Mouse (Mus musculus) Patski (cell line): ENCODE measurements around the gene Shb. TPM values are rescaled to one million over a fixed set of nuclear protein-coding genes. Genes with fewer than 3 reads are reported as not detected.
A peak's percentile ranks its signal among the peaks of the same experiment; 100 is the strongest.

Experiments
- ATAC-seq: fragments of 100-300 bp; one replicate; pipeline ENCODE4 v1.8.0; 2021
- CTCF ChIA-PET: fragments of 350-600 bp; sonication (Branson Sonifier 250); formaldehyde crosslinking; loops from one replicate; lab custom pipeline; 2022; ENCODE audit warnings: inconsistent platforms; lab: Charles Lee
- POLR2A ChIA-PET: fragments of 350-600 bp; sonication (Branson Sonifier 250); formaldehyde crosslinking; loops from one replicate; lab custom pipeline; 2022; ENCODE audit warnings: antibody characterized with exemption, inconsistent platforms; lab: Charles Lee
- DNase-seq: peaks from one replicate; pipeline ENCODE4 v3.0.0-alpha.2; 2011; ENCODE audit warnings: low read depth, low spot score
- H3K27me3 ChIP-seq: fragments of 371-371 bp; one replicate; pipeline ENCODE4 v1.5.1; 2021
- CTCF ChIP-seq: fragments of 100-300 bp; IDR thresholded peaks from one replicate; pipeline ENCODE4 v1.5.1; 2021
- in situ Hi-C: fragments of 300-500 bp; cut with MboI; formaldehyde crosslinking; loops from 3 replicates; pipeline ENCODE4 v1.11.1; 2018; ENCODE audit warnings: low pct_unique_long_range_greater_than_20kb, mixed read lengths
- polyA plus RNA-seq: library from polyadenylated mRNA; unstranded; gene quantifications from one replicate; pipeline ENCODE4 v1.2.3, GENCODE M21; 2021

Gene Shb
- polyA plus RNA-seq, 1 experiment from 2014 or later = 71.9 TPM

DNA sequence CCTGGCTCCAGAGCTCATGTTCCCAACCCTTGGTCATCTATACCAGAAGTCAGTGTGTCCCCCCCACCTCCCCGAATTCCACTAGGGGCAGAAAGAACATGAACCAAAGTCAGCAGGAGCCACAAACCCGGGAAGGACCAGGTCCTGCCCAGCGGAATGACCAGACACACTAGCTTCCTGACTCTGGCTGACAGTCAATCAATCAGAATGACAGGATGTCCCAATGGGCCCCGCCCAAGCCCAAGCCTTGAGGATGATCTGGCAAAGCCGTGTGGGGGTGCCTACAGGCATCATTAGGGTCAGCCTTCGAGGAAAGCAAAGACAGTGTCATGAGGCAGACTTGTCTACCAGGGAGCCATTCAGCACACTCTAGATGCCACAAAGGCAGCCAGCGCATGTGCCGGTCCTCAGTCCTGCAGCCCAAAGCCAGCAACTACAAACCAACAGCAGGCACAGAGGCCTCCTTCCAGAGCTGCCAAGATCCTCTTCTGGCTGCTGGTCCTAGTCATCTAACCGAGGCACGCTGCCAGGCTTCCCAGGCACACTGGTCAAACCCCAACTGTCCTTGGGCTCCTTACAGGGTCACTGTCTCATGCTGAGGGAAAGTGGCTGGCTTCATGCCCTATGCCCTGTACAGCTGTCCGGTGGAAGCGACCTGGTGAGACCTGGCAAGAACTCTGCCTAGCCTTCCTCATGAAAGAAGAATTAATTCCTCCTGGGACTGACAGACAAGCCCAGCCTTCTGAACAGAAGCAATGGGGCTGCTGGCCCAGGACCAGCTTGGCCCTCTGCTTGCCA lies 65.0 kb downstream of the Shb start:
- ATAC-seq = peak; percentile 27
- POLR2A ChIA-PET = interaction anchor here (0.7 kb wide), 1 partner anchor 24 kb away, joined by 3 read pairs; no protein-coding TSS in a partner anchor
- H3K27me3 ChIP-seq = no peaks in the 10 kb centered on the region
- TF ChIP-seq CTCF = no peak
- no peak for DNase-seq
- in situ Hi-C loops = no loop called here
- CTCF ChIA-PET = interaction anchor here (0.9 to 1.4 kb wide), 2 partner anchors 10 to 19 kb away, joined by 3 to 6 read pairs; no protein-coding TSS in a partner anchor

DNA sequence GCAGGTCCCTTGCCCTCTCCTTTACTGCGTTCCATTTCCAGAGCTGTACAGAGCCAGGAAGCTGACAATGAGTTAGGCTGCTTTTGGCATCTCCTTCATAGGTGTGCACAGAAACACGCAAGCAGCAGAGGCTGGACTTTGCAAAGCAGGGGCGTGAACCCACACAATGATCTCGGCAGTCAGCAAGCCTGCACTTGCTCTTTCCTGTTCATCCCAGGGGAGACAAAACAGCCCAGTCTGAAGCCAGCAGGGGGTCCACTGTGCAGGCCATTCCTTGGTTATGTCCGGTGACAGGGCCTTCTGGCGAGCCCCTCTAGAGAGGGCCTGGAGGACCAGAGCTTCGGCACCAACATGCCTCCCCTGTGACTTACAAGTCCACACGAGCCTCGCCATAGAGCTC lies 67.3 kb downstream of the Shb start:
- ChIA-PET POLR2A (interaction anchor here (0.6 kb wide), 1 partner anchor 38 kb away, joined by 3 read pairs; no protein-coding TSS in a partner anchor), CTCF (no interaction called here)
- in situ Hi-C loops = no loop called here
- DNase-seq (no peak), ATAC-seq (no peak)
- H3K27me3 ChIP-seq = no peaks in the 10 kb centered on the region
- no peak for TF ChIP-seq CTCF

DNA sequence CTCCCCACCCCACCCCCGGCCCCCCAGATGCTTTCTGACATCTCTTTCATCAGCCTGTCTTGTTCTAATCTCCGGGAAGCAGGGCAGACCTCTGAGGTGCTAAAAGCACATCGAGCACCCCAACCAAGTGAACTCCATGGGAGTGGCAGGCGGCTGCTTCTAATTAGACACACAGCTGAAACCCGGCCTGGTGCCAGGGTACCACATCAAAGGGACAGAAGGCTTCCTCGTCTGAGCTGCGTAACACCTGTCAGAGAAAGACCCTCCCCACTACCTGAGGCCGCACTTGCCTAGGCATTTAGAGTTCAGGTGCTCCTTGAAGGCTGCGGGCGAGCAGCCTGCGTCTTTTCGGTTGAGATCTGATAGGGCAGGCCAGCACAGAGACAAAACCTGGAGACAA lies 67.7 kb downstream of the Shb start:
- H3K27me3 ChIP-seq = no peaks in the 10 kb centered on the region
- no peak for TF ChIP-seq CTCF
- POLR2A ChIA-PET = no interaction called here
- DNase-seq = no peak
- CTCF ChIA-PET = interaction anchor here (1.4 kb wide), 1 partner anchor 39 kb away, joined by 3 read pairs; no protein-coding TSS in a partner anchor
- in situ Hi-C loops = no loop called here
- ATAC-seq = no peak

DNA sequence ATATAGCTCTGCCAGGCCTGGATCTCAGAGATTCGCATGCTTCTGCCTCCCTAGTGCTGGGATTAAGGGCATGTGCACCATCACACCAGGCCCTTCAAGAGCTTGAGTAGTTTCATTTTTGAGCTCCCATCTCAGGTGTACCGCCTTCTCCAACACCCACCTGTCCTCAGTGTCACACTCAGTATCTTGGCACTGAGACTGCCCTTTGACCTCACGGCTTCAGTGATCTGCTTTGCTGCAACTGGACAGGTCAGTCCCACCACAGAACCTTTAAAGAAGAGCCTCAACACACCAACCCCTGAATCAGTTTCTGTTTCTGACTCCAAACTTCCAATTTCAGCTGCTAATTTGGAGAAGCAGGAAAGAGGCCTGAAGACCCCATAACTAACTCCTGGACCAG lies 68.1 kb downstream of the Shb start:
- no peaks in the 10 kb centered on the region for H3K27me3 ChIP-seq
- ATAC-seq = no peak
- TF ChIP-seq CTCF = no peak
- POLR2A ChIA-PET = no interaction called here
- in situ Hi-C loops = no loop called here
- no peak for DNase-seq
- CTCF ChIA-PET = interaction anchor here (1.4 kb wide), 1 partner anchor 40 kb away, joined by 3 read pairs; no protein-coding TSS in a partner anchor

DNA sequence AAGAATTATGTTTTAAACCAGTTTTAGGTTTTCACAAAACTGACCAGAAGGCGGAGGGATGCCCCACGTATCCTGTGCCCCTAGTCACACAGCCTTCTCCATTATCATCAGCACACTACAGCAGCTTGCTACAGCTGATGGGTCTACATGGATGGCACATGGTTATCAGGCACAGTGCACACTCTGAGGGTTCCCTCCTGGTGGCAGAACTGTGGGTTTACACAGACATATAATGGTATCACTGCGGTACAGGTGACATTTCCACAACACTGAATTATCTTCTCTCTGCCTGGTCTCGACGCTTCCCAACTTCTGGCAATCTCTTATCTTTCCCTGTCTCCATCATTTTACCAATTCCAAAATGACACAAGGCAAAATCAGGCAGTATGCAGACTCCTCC lies 69.6 kb downstream of the Shb start:
- POLR2A ChIA-PET = interaction anchor here (0.6 kb wide), 1 partner anchor 49 kb away, joined by 3 read pairs; no protein-coding TSS in a partner anchor
- DNase-seq (no peak), ATAC-seq (no peak)
- no peak for TF ChIP-seq CTCF
- H3K27me3 ChIP-seq = no peaks in the 10 kb centered on the region
- in situ Hi-C loops = no loop called here
- CTCF ChIA-PET = interaction anchor here (1.0 to 3.6 kb wide), 2 partner anchors 12 to 65 kb away, joined by 5 to 14 read pairs; no protein-coding TSS in a partner anchor

DNA sequence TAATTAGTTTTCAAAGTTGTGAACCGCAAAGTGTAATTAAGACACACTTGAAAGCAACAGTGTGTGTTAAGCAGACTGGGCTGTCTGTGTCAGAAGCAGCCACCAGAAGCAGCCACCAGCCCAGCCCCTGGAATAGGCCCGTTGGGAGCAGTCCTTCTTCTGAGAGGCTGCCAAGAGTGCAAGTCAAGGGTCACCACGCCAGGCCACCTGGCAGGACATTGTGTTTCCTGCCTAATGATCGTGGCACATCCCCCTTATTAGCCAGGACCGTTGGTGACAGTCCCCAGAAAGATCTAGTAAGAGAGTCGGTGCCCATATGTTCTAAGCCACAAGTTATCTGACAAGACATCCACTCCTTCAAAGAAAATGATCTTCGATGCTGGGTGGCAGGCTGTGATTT lies 70.6 kb downstream of the Shb start:
- H3K27me3 ChIP-seq = no peaks in the 10 kb centered on the region
- in situ Hi-C loops = no loop called here
- ATAC-seq (no peak), DNase-seq (no peak)
- no peak for TF ChIP-seq CTCF
- ChIA-PET POLR2A (interaction anchor here (1.2 kb wide), 1 partner anchor 57 kb away, joined by 3 read pairs; no protein-coding TSS in a partner anchor), CTCF (interaction anchor here (1.2 to 3.6 kb wide), 2 partner anchors 10 to 66 kb away, joined by 4 to 14 read pairs; no protein-coding TSS in a partner anchor)

DNA sequence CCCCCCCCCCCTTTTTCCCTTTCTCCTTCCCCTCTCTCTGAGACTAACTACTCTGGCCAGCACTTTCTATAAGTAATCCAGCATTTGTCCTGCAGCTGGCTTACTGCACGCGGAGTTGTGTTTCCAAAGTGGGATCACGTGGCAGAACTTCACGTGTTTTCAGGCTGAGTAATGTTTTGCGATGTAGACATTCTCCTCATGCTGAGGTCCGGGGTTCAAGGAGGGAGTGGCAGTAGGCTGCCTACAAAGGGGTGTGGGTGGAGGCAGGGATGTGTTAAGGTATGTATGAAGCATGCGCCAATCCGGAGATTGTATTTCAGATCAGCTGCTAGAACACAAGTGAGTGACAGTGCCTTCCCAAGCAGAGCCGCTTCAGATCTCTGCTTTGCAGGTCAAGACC lies 72.9 kb downstream of the Shb start:
- ATAC-seq (peak; percentile 73), DNase-seq (no peak)
- in situ Hi-C loops = no loop called here
- TF ChIP-seq CTCF = no peak
- ChIA-PET CTCF (interaction anchor here (1.2 to 3.6 kb wide), 2 partner anchors 10 to 68 kb away, joined by 4 to 14 read pairs; no protein-coding TSS in a partner anchor), POLR2A (no interaction called here)
- no peaks in the 10 kb centered on the region for H3K27me3 ChIP-seq

DNA sequence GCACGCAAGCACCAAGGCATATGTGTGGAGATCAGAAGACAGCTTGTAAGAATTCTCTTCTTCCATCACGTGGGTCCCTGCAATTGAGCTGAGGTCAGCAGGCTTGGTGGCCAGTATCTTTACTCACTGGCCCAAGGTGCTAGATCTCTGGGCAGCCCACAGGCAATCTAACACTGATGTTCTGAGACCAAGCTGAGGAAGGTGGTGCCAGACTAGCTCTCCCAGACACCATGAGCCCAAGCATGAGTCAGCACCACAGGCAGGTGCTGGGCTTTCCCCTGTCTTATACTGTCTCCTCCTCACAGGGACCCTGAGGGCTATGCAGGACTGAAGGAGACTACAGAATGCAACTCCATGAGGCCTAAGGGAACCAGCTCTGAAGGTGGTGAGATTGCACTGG lies 74.7 kb downstream of the Shb start:
- POLR2A ChIA-PET = no interaction called here
- H3K27me3 ChIP-seq = no peaks in the 10 kb centered on the region
- in situ Hi-C loops = no loop called here
- no peak for DNase-seq
- ATAC-seq = no peak
- no peak for TF ChIP-seq CTCF
- CTCF ChIA-PET = interaction anchor here (0.8 kb wide), 1 partner anchor 9 kb away, joined by 3 read pairs; no protein-coding TSS in a partner anchor

DNA sequence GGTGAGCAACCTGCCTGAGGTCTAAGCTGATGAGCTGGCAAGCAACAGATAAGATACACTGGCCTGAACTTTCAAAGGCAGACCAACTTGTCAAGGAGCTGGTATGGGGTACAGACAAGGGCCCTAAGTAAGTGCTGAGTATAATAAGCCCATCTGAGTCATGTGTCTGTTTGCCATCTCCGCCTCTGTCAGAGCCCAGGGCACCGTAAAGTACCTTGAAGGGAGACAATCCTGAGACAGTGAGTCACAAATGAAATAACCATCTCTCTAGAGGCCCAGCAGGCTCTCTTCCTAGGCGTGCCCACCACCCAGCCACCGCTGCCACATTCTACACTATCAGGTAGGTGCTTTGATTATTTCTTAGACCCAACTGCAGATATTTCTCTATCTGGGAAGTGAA lies 77.3 kb downstream of the Shb start:
- ATAC-seq (no peak), DNase-seq (no peak)
- no peaks in the 10 kb centered on the region for H3K27me3 ChIP-seq
- POLR2A ChIA-PET = no interaction called here
- CTCF ChIA-PET = interaction anchor here (1.6 kb wide), 1 partner anchor 33 kb away, joined by 3 read pairs; no protein-coding TSS in a partner anchor
- in situ Hi-C loops = no loop called here
- TF ChIP-seq CTCF = no peak

DNA sequence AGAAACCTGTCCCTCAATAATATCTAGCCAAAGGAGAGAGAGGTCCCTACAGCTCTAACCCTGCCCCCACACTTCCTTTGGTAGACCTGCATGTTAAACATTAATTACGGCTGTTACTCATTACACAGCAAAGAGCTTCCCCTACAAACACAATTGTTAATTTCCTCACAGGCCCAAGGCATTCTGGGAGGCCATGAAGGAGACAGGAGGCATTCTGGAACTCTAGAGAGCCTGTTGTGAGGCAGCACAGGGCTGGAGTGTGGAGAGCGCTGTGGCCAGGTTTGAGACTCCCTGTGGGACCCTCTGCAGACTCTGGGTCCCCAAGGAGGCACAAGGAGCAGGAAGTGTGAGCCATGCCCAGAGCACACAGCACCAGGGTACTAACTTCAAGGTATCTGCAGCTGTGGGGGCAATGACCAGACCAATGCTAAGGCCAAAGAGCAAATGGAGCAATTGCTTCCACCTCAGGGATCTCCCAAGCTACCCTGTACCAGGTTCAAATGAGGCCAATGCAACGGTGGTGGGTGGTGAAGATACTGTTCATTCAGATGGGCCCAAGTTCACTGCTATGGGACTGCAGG lies 78.9 kb downstream of the Shb start:
- ATAC-seq = peak; percentile 45
- H3K27me3 ChIP-seq = no peaks in the 10 kb centered on the region
- TF ChIP-seq CTCF = no peak
- POLR2A ChIA-PET = interaction anchor here (0.9 to 1.6 kb wide), 3 partner anchors 41 to 70 kb away, joined by 3 to 4 read pairs (median 4); no protein-coding TSS in a partner anchor
- in situ Hi-C loops = loop anchor here (5.0 kb wide), 1 partner anchor 64 kb away; no protein-coding TSS in a partner anchor
- no peak for DNase-seq
- CTCF ChIA-PET = interaction anchor here (0.8 to 1.3 kb wide), 2 partner anchors 23 to 30 kb away, joined by 3 read pairs; no protein-coding TSS in a partner anchor
